Mouse (Mus musculus) hindbrain, embryonic 11.5 days (tissue): ENCODE data around the gene Ptprd. TPM values are rescaled to one million over a fixed set of nuclear protein-coding genes. Genes with fewer than 3 reads are reported as not detected.

Experiments
- ATAC-seq: fragments of 200-750 bp; cut with Nextera tagmentation; 2 replicates; pipeline ENCODE4 v1.8.0; 2017; ENCODE audit warnings: mild to moderate bottlenecking, moderate TSS enrichment, moderate library complexity; ENCODE audit not compliant: low FRiP score
- DNase-seq: peaks from one replicate; pipeline ENCODE4 v3.0.0-alpha.2; 2015; ENCODE audit warnings: low spot score
- H3K27ac ChIP-seq: fragments of 300-500 bp; sonication (generic); 2 replicates; pipeline ENCODE4 v1.5.1; 2014; ENCODE audit warnings: mild to moderate bottlenecking, low read depth, low read length
- H3K27me3 ChIP-seq: fragments of 300-500 bp; sonication (generic); 2 replicates; pipeline ENCODE4 v1.6.1; 2014; ENCODE audit warnings: mild to moderate bottlenecking, low read length, moderate library complexity, mixed read lengths; ENCODE audit not compliant: control insufficient read depth, insufficient read depth
- H3K36me3 ChIP-seq: fragments of 300-500 bp; sonication (generic); 2 replicates; pipeline ENCODE4 v1.6.1; 2014; ENCODE audit warnings: mild to moderate bottlenecking, low read length, moderate library complexity, mixed read lengths; ENCODE audit not compliant: control insufficient read depth, insufficient read depth
- H3K4me1 ChIP-seq: fragments of 300-500 bp; sonication (generic); replicated peaks from 2 replicates; pipeline ENCODE4 v1.6.1; 2014; ENCODE audit warnings: low read length, mixed read lengths; ENCODE audit not compliant: control insufficient read depth, insufficient read depth
- H3K4me2 ChIP-seq: fragments of 300-500 bp; sonication (generic); replicated peaks from 2 replicates; pipeline ENCODE4 v1.6.1; 2014; ENCODE audit warnings: mild to moderate bottlenecking, low read depth, low read length
- H3K4me3 ChIP-seq: fragments of 300-500 bp; sonication (generic); 2 replicates; pipeline ENCODE4 v1.5.1; 2014; ENCODE audit warnings: low read depth, low read length
- H3K9ac ChIP-seq: fragments of 300-500 bp; sonication (generic); 2 replicates; pipeline ENCODE4 v1.6.1; 2014; ENCODE audit warnings: low read depth, low read length
- H3K9me3 ChIP-seq: fragments of 300-500 bp; sonication (generic); 2 replicates; pipeline ENCODE4 v1.6.1; 2016; ENCODE audit warnings: low read length; ENCODE audit not compliant: control insufficient read depth
- WGBS: fragments of 180-500 bp; shearing (Covaris S2); extraction: QIAGEN DNeasy Blood & Tissue Kit; methylation state at CpG from one replicate; pipeline ENCODE4 v1.1.7; 2014; 5-methylcytosine and 5-hydroxymethylcytosine counted together
- polyA plus RNA-seq: library from polyadenylated mRNA; unstranded; fragments of >200 nt; fragmentation: Nextera tagmentation; extraction: Ambion mirVana; gene quantifications from 2 replicates; pipeline ENCODE4 v1.2.1, GENCODE M21; 2014

The Ptprd gene
- polyA plus RNA-seq, 1 experiment from 2014 or later = 31.7 TPM

DNA sequence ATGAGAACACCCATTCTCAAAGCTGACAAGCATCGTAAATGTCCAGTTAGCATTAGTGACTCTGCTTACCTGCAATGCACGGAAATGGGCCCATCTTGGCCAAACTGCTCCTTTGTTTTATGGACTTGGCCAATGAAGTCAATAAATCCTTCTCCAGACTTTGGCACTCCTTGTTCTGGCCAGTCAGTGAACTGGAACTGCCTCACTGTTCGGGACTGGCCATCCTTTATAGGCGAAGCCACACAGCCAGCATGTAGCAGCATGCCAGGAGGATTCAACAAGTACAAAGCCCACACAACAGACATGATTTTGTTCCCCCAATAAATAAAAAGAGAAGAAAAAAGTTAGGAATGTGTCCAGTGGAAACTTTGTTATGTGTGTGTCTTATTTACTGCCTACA is 2261.2 kb downstream of the Ptprd start:
- H3K4me1 ChIP-seq = no peaks in the 10 kb centered on the region
- no peak overlapping the region for H3K27ac ChIP-seq
- no peaks in the 10 kb centered on the region for H3K36me3 ChIP-seq
- H3K27me3 ChIP-seq = no peaks in the 10 kb centered on the region
- WGBS = 84% methylated on average over 4 of the region's 4 CpGs
- DNase-seq (no peak), ATAC-seq (no peak)
- no peak overlapping the region for H3K9ac ChIP-seq
- no peak overlapping the region for H3K4me3 ChIP-seq
- H3K9me3 ChIP-seq = no peaks in the 10 kb centered on the region
- no peak overlapping the region for H3K4me2 ChIP-seq

DNA sequence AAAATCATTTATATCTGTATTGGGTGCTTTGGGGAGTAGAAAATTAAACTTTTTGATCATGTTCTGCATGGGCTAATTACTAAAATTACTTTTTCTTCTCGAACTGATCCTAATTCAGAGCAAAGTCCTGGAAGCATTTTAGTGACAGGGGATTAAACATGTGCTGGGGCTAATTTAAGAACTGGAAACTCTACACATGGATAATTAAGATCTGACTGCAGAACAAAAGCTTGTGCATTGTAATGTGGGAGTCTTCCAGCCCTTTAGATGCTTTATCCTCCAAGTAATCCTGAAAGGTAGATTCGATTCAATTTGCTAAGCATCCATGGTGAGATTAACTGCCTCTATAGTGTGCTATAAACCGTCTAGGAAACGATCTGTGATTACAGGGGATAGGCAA is 2316.9 kb downstream of the Ptprd start:
- WGBS = 81% methylated on average over 4 of the region's 4 CpGs
- H3K4me2 ChIP-seq = no peak overlapping the region
- H3K36me3 ChIP-seq = no peaks in the 10 kb centered on the region
- H3K27me3 ChIP-seq = no peaks in the 10 kb centered on the region
- DNase-seq (no peak), ATAC-seq (no peak)
- no peak overlapping the region for H3K27ac ChIP-seq
- H3K9me3 ChIP-seq = no peaks in the 10 kb centered on the region
- no peak overlapping the region for H3K9ac ChIP-seq
- no peaks in the 10 kb centered on the region for H3K4me1 ChIP-seq
- no peak overlapping the region for H3K4me3 ChIP-seq
